Mouse (Mus musculus) ES-E14 (cell line): ENCODE results near the gene Batf. TPM values are rescaled to one million over a fixed set of nuclear protein-coding genes. Genes with fewer than 3 reads are reported as not detected.

Experiments used
- DNase-seq: peaks from one replicate; pipeline ENCODE4 v3.0.0-alpha.2; 2013; ENCODE audit warnings: low read depth, low spot score
- H3K27ac ChIP-seq: 2 replicates; pipeline ENCODE4 v1.5.1; 2012; ENCODE audit warnings: low read depth, mild to moderate bottlenecking, low read length, moderate library complexity, mixed read lengths; ENCODE audit not compliant: poor library complexity, insufficient read depth, severe bottlenecking
- H3K36me3 ChIP-seq: 2 replicates; pipeline ENCODE4 v1.6.1; 2012; ENCODE audit warnings: mild to moderate bottlenecking, low read length, moderate library complexity, mixed read lengths; ENCODE audit not compliant: control insufficient read depth, poor library complexity, insufficient read depth, severe bottlenecking
- H3K4me1 ChIP-seq, 2 experiments: fragments of 150-350 bp in 1 of 2; sonication (generic) in 1 of 2; 2 replicates each; pipeline ENCODE4 v1.6.1; 2012; ENCODE audit warnings: low read length in 2 of 2, mild to moderate bottlenecking in 1 of 2, mixed read lengths in 1 of 2; ENCODE audit not compliant: control insufficient read depth in 2 of 2, insufficient read depth in 2 of 2, poor library complexity in 1 of 2
- H3K4me3 ChIP-seq, 2 experiments: fragments of 150-350 bp in 1 of 2; sonication (generic) in 1 of 2; 2 replicates each; pipeline ENCODE4 v1.5.1; 2012; ENCODE audit warnings: low read length in 2 of 2, low read depth in 1 of 2, mild to moderate bottlenecking in 1 of 2, mixed read lengths in 1 of 2; ENCODE audit not compliant: insufficient read depth in 1 of 2, poor library complexity in 1 of 2, severe bottlenecking in 1 of 2
- H3K9ac ChIP-seq: 2 replicates; pipeline ENCODE4 v1.6.1; 2012; ENCODE audit warnings: low read depth, mild to moderate bottlenecking, low read length, mixed read lengths; ENCODE audit not compliant: poor library complexity, insufficient read depth, severe bottlenecking
- H3K9me3 ChIP-seq: fragments of 150-350 bp; sonication (generic); 2 replicates; pipeline ENCODE4 v1.6.1; 2012; ENCODE audit warnings: low read depth, mild to moderate bottlenecking, low read length; ENCODE audit not compliant: control insufficient read depth, insufficient read depth
- CHD2 ChIP-seq: IDR thresholded peaks from 2 replicates; pipeline ENCODE4 v1.6.1; 2014; ENCODE audit warnings: mild to moderate bottlenecking, low read depth, low read length, inconsistent platforms
- HCFC1 ChIP-seq: IDR thresholded peaks from 2 replicates; pipeline ENCODE4 v1.6.1; 2012; ENCODE audit warnings: low read length, inconsistent platforms, borderline replicate concordance; ENCODE audit not compliant: insufficient read depth
- MAFK ChIP-seq: IDR thresholded peaks from 2 replicates; pipeline ENCODE4 v1.6.1; 2014; ENCODE audit warnings: mild to moderate bottlenecking, low read depth, low read length, inconsistent platforms; ENCODE audit not compliant: insufficient read depth
- ZC3H11A ChIP-seq: IDR thresholded peaks from 2 replicates; pipeline ENCODE4 v1.6.1; 2012; ENCODE audit warnings: low read depth, mild to moderate bottlenecking, inconsistent platforms, low read length, borderline replicate concordance
- ZNF384 ChIP-seq: IDR thresholded peaks from 2 replicates; pipeline ENCODE4 v1.6.1; 2012; ENCODE audit warnings: low read depth, low read length, inconsistent platforms
- in situ Hi-C, 2 experiments: fragments of 600-800 bp; cut with MboI; formaldehyde crosslinking; loops; one replicate each; pipeline ENCODE4 v1.15.1; 2025; ENCODE audit warnings: low sequenced_read_pairs in 2 of 2, inconsistent platforms in 1 of 2; ENCODE audit not compliant: unreplicated experiment in 2 of 2
- total RNA-seq: library from RNA; depleted of rRNA; stranded (reverse); fragments of 300-350 nt; gene quantifications from 2 replicates; pipeline ENCODE4 v1.2.3, GENCODE M21; 2012

The Batf gene
- total RNA-seq, 1 experiment = 0.58 TPM

DNA sequence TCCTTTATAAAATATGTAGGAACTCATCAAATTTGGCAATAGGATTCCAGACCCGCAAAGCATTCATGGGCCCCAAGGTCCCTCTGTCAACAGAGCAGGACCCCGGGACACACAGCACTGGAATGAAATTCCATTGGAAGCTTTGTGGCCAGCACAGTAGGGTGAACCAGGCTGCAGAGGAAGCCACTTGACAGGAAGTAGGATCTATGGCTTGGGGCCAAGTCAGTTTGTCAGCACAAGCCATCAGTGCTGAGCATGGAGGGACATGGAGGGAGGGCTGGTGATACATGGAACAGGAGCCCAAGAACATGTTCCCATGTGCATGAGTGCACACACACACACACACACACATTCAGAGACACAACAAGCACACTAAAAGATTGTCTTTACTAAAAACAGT, 49.7 kb downstream of the Batf start:
- no peak for TF ChIP-seq CHD2
- no peak for TF ChIP-seq ZC3H11A
- TF ChIP-seq MAFK = no peak
- TF ChIP-seq HCFC1 = no peak
- TF ChIP-seq ZNF384 = no peak
- no peak for DNase-seq
- in situ Hi-C loops = no loop called here
- Histone ChIP-seq H3K9ac (no peak overlapping the region), H3K4me1 (no peaks in the 10 kb centered on the region), H3K36me3 (no peaks in the 10 kb centered on the region), H3K9me3 (no peaks in the 10 kb centered on the region), H3K4me3 (no peak overlapping the region), H3K27ac (no peak overlapping the region)

DNA sequence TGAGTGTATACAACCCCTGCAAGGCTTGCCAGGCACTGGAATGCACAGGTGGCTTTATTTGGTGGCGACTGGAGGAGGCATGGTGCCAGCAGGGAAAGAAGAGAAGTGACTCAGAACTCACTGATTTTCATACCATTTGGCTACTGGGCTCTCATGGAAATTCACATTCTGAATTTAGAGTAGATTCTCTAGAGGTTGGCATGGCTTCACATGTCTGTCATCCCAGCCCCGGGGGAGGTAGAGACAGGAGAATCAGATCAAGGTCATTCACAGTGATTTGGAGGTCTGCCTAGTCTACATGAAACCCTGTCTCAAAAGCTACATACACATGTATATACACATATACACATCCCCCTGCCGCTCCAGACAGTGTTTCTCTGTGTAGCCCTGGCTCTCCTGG, 50.5 kb downstream of the Batf start:
- TF ChIP-seq MAFK = no peak
- no peak for TF ChIP-seq ZNF384
- in situ Hi-C loops = no loop called here
- Histone ChIP-seq H3K4me3 (no peak overlapping the region), H3K4me1 (no peaks in the 10 kb centered on the region), H3K27ac (no peak overlapping the region), H3K36me3 (no peaks in the 10 kb centered on the region), H3K9ac (no peak overlapping the region), H3K9me3 (no peaks in the 10 kb centered on the region)
- DNase-seq = no peak

DNA sequence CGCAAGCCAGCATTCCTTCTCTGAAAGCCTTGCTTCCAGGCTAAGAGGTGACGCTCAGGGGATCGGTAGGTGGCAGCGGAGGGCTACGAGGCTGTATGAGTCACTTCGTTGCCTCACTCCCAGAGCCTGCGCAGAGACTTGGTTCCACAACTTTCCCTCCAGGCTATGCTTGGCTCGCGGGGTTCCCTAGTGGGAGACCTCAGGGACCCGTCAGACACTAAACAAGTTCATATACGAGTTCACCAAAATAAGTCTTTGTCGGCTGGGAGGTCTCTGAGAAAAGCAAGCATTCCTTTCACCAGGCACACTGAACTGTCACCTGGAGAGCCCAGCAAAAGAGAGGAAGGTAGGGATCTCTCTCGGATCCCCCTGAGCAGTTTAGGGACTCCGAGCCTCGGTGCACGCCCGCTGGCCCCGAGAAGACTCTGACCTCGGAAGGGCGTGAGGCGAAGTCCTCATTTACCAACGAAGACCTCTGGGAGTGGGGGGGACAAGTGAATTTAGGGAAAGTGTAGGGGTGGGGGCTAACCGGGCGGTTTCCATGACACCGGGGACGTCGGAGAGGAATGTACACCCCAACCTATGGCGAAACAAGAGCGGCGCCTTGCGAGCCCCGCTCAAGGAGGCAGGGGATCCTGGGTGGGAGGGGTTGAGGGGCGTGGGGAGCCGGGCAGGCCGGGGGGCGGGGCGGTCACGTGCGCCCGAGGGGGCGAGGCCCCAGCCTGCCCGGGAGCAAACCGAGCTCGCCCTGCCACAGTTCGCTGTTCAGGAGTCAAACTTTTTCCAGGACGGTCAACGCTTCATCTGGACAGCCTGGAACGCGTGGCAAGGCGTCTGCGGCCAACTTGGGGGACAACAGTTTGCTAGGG, 59.6 kb downstream of the Batf start, which contains the start of gene Flvcr2:
TSS of gene Flvcr2 (plus strand) at position 713 of the 869 bp plus-strand sequence.
- H3K36me3 ChIP-seq = no peaks in the 10 kb centered on the region
- peak within 1 kb of the TSS; percentile 61 for H3K9ac ChIP-seq
- no peak within 1 kb of the TSS for H3K27ac ChIP-seq
- peaks cover 0 to 6% of the 10 kb centered on the region in 2 experiments; a peak in 1 of 4 replicates for H3K4me1 ChIP-seq
- DNase-seq = peak; percentile 71
- peak within 1 kb of the TSS; percentile 72 to 76 for H3K4me3 ChIP-seq
- no peaks in the 10 kb centered on the region for H3K9me3 ChIP-seq
- in situ Hi-C loops = no loop called here
- no peak for TF ChIP-seq CHD2
- TF ChIP-seq ZC3H11A = no peak
- no peak for TF ChIP-seq MAFK
- TF ChIP-seq ZNF384 = no peak
- no peak; the same call in 1 of the 2 replicates for TF ChIP-seq HCFC1

DNA sequence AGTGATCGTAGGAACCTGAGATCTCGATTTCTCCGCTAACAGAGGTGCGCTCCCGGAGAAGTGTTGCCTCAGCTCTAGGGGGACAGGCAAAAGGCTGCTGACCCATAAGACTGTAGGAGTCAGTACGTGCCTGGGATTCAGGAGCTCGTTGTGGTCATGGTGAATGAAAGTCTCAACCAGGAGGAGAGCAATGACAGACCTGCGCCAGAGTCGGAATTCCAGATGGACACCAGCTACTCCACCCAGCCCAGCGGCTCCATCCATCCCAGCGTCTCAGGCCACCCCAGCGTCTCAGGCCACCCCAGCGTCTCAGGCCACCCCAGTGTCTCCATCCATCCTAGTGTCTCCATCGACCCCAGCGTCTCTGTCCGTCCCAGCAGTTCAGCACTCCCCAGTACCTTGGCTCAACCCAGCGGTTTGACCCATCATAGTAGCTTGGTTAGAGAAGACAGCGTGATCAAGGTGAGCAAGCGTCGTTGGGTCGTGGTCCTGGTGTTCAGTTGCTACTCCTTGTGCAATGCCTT, 60.3 kb downstream of the Batf start:
- DNase-seq = no peak
- Histone ChIP-seq H3K27ac (no peak overlapping the region), H3K9me3 (no peaks in the 10 kb centered on the region), H3K9ac (peak overlapping the region; percentile 58), H3K4me3 (peak overlapping the region; percentile 72 to 76), H3K4me1 (peaks cover 0 to 6% of the 10 kb centered on the region in 2 experiments; a peak in 1 of 4 replicates), H3K36me3 (no peaks in the 10 kb centered on the region)
- TF ChIP-seq ZC3H11A (no peak), MAFK (no peak)
- in situ Hi-C loops = no loop called here
